Mouse (Mus musculus): ENCODE results near the gene Hkdc1. TPM values are rescaled to one million over a fixed set of nuclear protein-coding genes. Genes with fewer than 3 reads are reported as not detected.
"Not testable (repeated sequence)": the region's sequence is repeated elsewhere in the genome, so short reads cannot be mapped to it uniquely, and the experiment has no call there.

The Hkdc1 gene
- not detected in 2 replicates for total RNA-seq (2017)

- ATAC-seq (ENCODE audit: extremely low read depth, insufficient number of reproducible peaks, low FRiP score, poor library complexity, severe bottlenecking), result no peak
Measured at GRCm38 (mm10) chr10:62422255-62422654, at the start of gene Hkdc1. Hkdc1 (minus strand) TSS chr10:62422491.

- ATAC-seq (ENCODE audit: extremely low read depth, insufficient number of reproducible peaks, low FRiP score, poor library complexity, severe bottlenecking), result no peak
Measured at GRCm38 (mm10) chr10:62471105-62471504, 48.8 kb upstream of the Hkdc1 start.

- no peak for ATAC-seq (ENCODE audit: extremely low read depth, insufficient number of reproducible peaks, low FRiP score, poor library complexity, severe bottlenecking)
Measured at GRCm38 (mm10) chr10:62469736-62470135, 47.4 kb upstream of the Hkdc1 start.

DNA sequence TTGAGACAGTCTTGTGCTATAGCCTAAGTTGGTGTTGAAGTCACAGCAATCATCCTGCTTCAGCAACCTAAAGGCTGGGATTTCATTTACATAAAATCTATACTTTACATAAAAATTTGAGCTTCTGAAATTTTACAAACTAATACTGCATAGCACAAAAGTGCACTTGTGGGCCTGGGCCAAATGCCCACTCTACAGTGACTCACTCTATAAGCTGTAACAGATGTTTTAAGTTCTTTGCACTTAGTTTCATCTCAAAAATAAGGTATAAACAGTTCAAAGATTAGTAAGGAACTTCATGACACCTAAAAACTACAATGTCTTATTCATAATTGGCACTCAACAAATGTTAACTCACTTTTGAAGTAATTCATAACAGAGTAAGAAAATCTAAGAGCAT, 39.0 kb upstream of the Hkdc1 start:
- ATAC-seq (ENCODE audit: extremely low read depth, insufficient number of reproducible peaks, low FRiP score, poor library complexity, severe bottlenecking), result no peak

DNA sequence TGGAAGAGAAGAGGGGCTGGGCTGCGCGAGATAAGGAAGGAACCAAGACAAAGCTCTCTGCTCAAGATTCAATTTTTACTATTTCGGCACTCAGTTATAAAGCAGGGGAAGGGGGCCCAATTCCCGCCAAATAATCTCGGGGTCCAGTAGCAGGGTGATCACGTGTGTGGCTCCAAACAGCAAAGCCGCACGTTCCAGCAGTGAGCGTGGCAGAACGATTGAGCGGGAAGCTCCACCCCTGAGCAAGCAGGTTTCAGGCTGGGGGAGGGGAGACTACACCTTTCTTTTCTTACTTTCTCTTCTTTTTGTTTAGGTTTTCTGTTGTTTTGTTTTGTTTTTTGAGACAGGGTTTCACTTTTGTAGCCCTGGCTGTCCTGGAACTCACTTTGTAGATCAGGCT, 29.7 kb upstream of the Hkdc1 start:
- ATAC-seq (ENCODE audit: extremely low read depth, insufficient number of reproducible peaks, low FRiP score, poor library complexity, severe bottlenecking), result not testable (repeated sequence)

DNA sequence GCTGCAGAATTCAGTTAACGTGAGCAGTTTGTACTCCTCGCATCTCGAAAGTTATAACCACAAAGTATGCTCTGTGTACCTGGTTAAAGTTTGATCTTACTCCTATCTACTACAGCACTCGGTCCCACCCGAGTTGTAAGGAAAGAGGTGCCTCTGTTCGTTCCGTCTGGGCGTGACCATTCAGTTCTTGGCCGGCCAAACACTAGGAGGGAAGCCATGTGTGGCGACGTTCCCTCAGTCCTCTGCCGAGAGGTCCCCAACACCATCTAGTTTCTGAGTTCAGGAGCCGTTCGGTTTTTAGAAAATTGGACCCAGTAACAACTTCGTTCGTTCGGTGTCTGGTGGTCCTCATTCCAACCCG, 28.0 kb upstream of the Hkdc1 start:
- no peak for ATAC-seq (ENCODE audit: extremely low read depth, insufficient number of reproducible peaks, low FRiP score, poor library complexity, severe bottlenecking)

DNA sequence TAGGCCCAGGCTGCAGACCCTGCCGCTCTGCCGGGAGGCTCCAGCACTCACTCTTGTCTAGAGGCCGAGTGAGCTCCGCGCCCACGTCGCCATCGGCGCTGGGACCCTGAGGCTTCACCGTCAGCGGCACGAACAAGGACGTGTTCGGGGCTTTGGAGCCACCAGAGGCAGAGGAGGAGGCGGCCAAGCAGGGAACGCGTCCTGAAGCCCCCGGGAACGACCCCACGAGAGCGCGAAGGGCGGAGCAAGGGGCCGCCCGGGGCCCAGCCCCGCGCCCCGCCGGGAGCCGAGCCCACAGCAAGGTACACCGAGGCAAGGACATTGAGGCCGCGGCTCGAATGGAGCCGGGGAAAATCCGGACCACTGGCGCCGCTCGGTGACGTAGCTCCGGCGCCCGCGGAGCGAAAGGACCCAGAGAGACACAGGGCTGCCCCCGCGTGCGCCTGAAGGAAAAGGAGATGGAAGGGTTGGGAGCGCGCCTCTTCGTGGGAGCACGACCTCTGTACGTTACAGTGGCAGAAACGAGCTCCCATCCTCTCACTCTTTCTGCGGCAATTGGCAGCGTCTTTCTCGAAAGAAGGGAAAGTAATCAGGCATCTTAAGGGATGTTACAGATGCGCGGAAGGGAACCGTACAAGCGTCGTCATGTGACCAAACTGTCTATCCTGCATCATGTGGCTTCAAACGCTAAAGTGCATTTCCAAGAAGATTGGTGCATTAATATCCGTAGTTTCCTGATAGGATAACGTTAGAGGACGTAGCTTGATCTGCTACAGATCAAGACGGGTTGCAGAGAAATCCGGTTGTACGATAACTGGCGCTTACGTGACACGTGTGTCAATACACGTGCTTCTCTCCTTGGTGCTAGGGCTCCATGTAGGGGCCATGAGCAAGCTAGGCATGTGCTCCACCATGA, 27.3 kb upstream of the Hkdc1 start, which contains the start of the genes 4930507D05Rik and Supv3l1:
Gene 4930507D05Rik, plus strand, starts transcription at position 126 of the 916 bp plus-strand sequence.
Gene Supv3l1, minus strand, starts transcription at position 375 of the 916 bp plus-strand sequence.
- ATAC-seq (ENCODE audit: extremely low read depth, insufficient number of reproducible peaks, low FRiP score, poor library complexity, severe bottlenecking), result peak; percentile 85

DNA sequence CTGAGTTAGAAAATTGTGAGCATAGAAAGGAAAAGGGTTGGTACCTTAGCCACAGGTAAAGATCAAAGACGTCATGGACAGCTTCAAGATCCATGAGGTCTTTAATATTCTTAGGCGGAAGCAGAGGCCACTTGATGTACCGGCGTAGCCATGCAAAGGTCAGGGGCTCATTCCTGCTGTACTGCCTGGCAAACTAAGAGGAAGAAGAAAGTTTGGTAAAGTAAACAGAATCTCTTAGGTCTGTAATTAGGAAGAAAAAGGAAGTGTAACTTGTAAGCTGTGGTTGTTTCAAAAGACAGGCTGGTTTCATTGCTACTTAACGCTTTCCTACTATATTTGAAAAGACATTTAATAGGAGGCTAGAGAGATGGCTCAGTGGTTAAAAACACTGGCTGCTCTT, 8.1 kb upstream of the Hkdc1 start:
- no peak for ATAC-seq (ENCODE audit: extremely low read depth, insufficient number of reproducible peaks, low FRiP score, poor library complexity, severe bottlenecking)

- no peak for ATAC-seq (ENCODE audit: extremely low read depth, insufficient number of reproducible peaks, low FRiP score, poor library complexity, severe bottlenecking)
Measured at GRCm38 (mm10) chr10:62425081-62425871, 3.0 kb upstream of the Hkdc1 start.

DNA sequence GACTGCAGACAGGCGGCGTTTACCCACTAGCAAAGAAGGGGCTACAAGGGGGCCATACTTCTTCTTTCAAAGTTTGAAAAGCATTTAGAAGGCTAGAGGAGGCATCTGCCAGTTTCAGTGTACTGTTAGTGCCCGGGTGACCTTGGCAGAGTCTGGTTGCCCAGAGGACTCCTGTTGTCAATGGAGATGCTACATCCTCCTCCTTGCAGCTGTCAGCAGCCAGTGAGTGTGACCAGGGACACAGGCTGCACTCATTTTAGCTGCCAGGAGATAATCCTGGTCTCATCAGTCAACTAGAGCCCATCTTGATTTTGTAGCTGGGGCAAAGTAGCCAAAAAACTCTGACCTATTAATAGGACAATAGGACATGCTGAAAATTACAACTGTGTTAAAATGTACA, 1.2 kb downstream of the Hkdc1 start:
- ATAC-seq (ENCODE audit: extremely low read depth, insufficient number of reproducible peaks, low FRiP score, poor library complexity, severe bottlenecking), result no peak

DNA sequence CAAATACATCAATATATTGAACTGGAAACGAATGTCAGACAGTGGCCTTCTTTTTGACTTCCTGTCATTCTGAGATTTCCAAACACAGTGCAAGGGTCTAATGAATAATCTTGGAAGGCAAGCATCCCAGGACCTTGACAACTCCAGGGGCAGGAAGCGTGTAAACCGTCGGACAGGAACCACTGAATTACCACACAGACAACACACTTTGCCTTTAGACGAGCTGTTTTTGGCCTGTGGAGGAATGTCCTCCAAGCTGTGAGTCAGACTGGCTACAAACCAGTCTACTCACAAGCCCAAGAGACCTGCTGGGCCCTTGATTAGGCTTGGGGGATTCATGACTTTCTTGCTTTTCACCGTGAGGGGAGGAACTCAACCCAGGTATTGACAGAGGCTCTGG, 1.9 kb downstream of the Hkdc1 start:
- ATAC-seq (ENCODE audit: extremely low read depth, insufficient number of reproducible peaks, low FRiP score, poor library complexity, severe bottlenecking), result no peak

- no peak for ATAC-seq (ENCODE audit: extremely low read depth, insufficient number of reproducible peaks, low FRiP score, poor library complexity, severe bottlenecking)
Measured at GRCm38 (mm10) chr10:62419422-62419821, 2.9 kb downstream of the Hkdc1 start.

DNA sequence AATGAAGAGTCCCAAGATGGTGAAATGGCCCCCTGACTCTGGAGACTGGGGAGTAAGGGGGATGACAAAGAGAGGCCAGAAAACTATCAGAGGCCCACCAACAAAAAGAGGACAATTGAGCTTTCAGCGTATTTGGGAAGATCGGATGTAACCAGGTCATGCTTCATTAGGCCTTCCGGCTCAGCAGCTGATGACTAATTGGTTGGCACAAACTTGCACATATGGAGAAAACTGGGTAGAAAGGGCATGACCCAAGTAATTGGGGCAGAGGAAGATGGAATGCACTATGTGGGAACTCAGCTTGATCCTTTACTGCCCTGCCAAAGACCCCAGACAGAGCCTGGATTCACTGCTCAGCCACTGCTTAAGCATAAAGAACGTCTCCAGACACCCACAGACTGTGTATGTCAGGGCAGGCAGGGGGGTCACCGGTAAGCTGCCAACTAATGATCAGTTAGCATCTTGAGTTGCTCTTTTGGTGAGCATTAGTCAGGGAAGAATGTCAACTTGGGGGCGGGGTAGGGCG, 3.4 kb downstream of the Hkdc1 start:
- no peak for ATAC-seq (ENCODE audit: extremely low read depth, insufficient number of reproducible peaks, low FRiP score, poor library complexity, severe bottlenecking)

GRCm38 (mm10) chr10:62413606-62413982, 8.7 kb downstream of the Hkdc1 start:
- no peak for ATAC-seq (ENCODE audit: extremely low read depth, insufficient number of reproducible peaks, low FRiP score, poor library complexity, severe bottlenecking)

DNA sequence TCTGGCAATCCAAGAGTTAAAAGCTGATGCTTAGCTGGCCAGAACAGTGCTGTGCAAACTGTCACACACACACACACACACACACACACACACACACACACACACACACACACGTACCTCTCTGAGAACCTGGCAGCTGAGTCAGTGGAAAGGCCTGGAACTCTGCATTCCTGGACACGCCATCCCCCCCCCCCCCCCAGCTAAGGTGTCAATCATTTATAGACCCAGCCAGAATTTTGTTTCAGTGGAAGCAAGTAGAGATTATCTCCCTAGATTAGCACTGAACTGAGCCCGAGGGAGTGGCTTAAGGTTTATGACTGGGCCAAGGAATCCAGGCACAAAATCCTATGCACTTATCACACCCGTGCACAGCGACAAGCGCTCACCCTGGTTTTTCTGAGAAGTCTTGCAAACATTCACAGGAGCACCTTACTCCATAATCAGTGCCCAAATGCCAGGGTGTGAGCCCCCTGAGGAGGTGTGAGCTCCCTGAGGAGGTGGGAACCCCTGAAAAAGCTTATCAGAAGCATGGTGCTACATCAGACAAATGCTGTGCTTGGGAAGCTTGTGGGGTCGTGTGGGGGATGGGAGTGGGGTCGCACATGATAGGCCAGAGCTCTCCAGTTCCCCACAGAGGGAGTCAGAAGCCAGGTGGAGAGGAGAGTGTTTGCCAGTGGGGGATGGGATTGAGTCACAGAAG, 9.2 kb downstream of the Hkdc1 start:
- no peak for ATAC-seq (ENCODE audit: extremely low read depth, insufficient number of reproducible peaks, low FRiP score, poor library complexity, severe bottlenecking)

GRCm38 (mm10) chr10:62411431-62412410, 10.6 kb downstream of the Hkdc1 start:
- no peak for ATAC-seq (ENCODE audit: extremely low read depth, insufficient number of reproducible peaks, low FRiP score, poor library complexity, severe bottlenecking)

DNA sequence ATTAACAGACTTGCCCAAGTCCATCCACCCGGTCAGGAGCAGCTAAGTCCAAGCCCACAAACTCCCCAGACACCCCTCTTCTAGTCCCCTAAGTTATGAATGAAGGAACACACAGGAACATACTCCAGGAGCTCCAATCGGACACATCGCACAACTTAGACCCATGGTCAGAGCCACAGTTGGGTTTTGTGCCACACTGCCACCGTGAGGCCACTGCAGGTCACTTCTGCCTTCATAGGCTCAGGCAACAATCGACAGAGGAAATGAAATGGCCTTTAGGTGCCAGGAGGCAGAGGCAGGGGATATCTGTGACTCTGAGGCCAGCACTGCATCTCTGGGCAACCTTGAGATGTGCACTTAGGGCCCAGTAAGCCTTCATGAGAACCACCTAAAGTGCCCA, 11.3 kb downstream of the Hkdc1 start:
- peak; percentile 54; the same call in 1 of the 2 replicates for ATAC-seq (ENCODE audit: extremely low read depth, insufficient number of reproducible peaks, low FRiP score, poor library complexity, severe bottlenecking)

- no peak for ATAC-seq (ENCODE audit: extremely low read depth, insufficient number of reproducible peaks, low FRiP score, poor library complexity, severe bottlenecking)
Measured at GRCm38 (mm10) chr10:62404901-62405300, 17.4 kb downstream of the Hkdc1 start.
